Mouse (Mus musculus) embryonic facial prominence, embryonic 11.5 days (tissue): Measurements from ENCODE around the gene M1ap. TPM values are rescaled to one million over a fixed set of nuclear protein-coding genes. Genes with fewer than 3 reads are reported as not detected.

Source experiments
- ATAC-seq: fragments of 200-750 bp; cut with Nextera tagmentation; replicated peaks from 2 replicates; pipeline ENCODE4 v1.8.0; 2017; ENCODE audit warnings: low read depth; ENCODE audit not compliant: insufficient number of reproducible peaks, low FRiP score, low TSS enrichment
- DNase-seq: peaks from one replicate; pipeline ENCODE4 v3.0.0-alpha.2; 2015; ENCODE audit warnings: low spot score
- H3K27ac ChIP-seq: fragments of 300-500 bp; sonication (generic); replicated peaks from 2 replicates; pipeline ENCODE4 v1.5.1; 2014; ENCODE audit warnings: mild to moderate bottlenecking, low read depth, low read length, control low read depth
- H3K27me3 ChIP-seq: fragments of 300-500 bp; sonication (generic); 2 replicates; pipeline ENCODE4 v1.6.1; 2014; ENCODE audit warnings: mild to moderate bottlenecking, low read length, moderate library complexity, mixed read lengths; ENCODE audit not compliant: control insufficient read depth, insufficient read depth
- H3K36me3 ChIP-seq: fragments of 300-500 bp; sonication (generic); replicated peaks from 2 replicates; pipeline ENCODE4 v1.6.1; 2014; ENCODE audit warnings: low read depth, mild to moderate bottlenecking, low read length, moderate library complexity, mixed read lengths; ENCODE audit not compliant: control insufficient read depth, insufficient read depth
- H3K4me1 ChIP-seq: fragments of 300-500 bp; sonication (generic); 2 replicates; pipeline ENCODE4 v1.6.1; 2014; ENCODE audit warnings: low read length, mixed read lengths; ENCODE audit not compliant: control insufficient read depth, insufficient read depth
- H3K4me2 ChIP-seq: fragments of 300-500 bp; sonication (generic); 2 replicates; pipeline ENCODE4 v1.6.1; 2014; ENCODE audit warnings: low read depth, mild to moderate bottlenecking, control low read depth, low read length, moderate library complexity
- H3K4me3 ChIP-seq: fragments of 300-500 bp; sonication (generic); 2 replicates; pipeline ENCODE4 v1.5.1; 2014; ENCODE audit warnings: low read depth, low read length, control low read depth
- H3K9ac ChIP-seq: fragments of 300-500 bp; sonication (generic); replicated peaks from 2 replicates; pipeline ENCODE4 v1.6.1; 2014; ENCODE audit warnings: mild to moderate bottlenecking, control low read depth, low read length
- H3K9me3 ChIP-seq: fragments of 300-500 bp; sonication (generic); replicated peaks from 2 replicates; pipeline ENCODE4 v1.6.1; 2016; ENCODE audit warnings: mild to moderate bottlenecking, low read length, inconsistent platforms, mixed read lengths; ENCODE audit not compliant: control insufficient read depth
- WGBS: fragments of 180-500 bp; shearing (Covaris S2); extraction: QIAGEN DNeasy Blood & Tissue Kit; methylation state at CpG from one replicate; pipeline ENCODE4 v1.1.7; 2014; 5-methylcytosine and 5-hydroxymethylcytosine counted together
- polyA plus RNA-seq: library from polyadenylated mRNA; unstranded; fragments of >200 nt; fragmentation: Nextera tagmentation; extraction: Ambion mirVana; gene quantifications from 2 replicates; pipeline ENCODE4 v1.2.1, GENCODE M21; 2014

The M1ap gene
- polyA plus RNA-seq, 1 experiment from 2014 or later: 0.21 TPM

DNA sequence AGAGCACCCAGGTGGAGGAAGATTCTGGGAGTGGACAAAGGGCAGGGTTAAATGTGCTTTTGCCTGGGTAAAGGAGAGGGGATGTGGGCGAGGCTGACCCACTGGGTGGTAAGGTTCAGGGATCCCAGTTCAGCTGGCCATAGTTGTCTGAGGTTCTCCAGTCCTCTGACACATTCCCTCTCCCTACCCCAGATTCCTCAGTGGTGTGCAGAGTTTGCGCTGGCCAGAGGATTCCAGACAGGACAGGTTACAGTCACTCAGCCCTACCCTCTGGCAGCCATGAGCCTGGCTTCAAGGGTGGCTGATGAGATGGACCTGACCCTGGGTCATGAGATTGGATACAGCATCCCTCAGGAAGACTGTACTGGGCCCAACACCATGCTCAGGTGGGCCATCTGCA, 112.0 kb downstream of the M1ap start:
- 75% methylated on average over 2 of the region's 2 CpGs for WGBS
- H3K4me3 ChIP-seq: no peak overlapping the region
- no peak for DNase-seq

DNA sequence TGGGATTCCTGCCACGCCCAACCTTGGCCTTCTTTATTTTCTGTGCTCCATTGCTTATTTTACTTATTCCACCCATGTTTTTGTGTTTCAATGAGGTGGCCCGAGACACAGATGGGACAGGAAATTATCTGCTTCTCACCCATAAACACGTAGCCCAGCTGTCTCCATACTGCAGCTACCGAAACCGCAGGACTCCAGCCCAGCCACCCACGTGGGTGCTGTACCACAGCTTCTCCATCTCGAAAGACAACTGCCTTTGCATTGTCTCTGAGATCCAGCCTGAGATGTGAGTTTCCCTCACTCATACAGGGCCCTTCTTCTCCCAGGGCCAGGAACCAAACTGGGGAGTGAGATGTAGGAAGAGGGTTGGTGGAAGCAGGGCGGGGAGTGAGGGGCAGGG, 119.3 kb downstream of the M1ap start:
- no peaks in the 10 kb centered on the region for H3K36me3 ChIP-seq
- no peak overlapping the region for H3K9ac ChIP-seq
- no peak overlapping the region for H3K4me3 ChIP-seq
- H3K4me2 ChIP-seq: no peak overlapping the region
- no peaks in the 10 kb centered on the region for H3K9me3 ChIP-seq
- DNase-seq: no peak
- H3K27me3 ChIP-seq: peaks cover 80% of the 10 kb centered on the region
- peaks cover 2% of the 10 kb centered on the region for H3K4me1 ChIP-seq
- no peak for ATAC-seq
- no peak overlapping the region for H3K27ac ChIP-seq
- 35% methylated on average over 8 of the region's 8 CpGs for WGBS

More for the DNA sequence above, 112.0 kb downstream of the M1ap start:
- Histone ChIP-seq H3K27me3 (peaks cover 15% of the 10 kb centered on the region), H3K4me1 (no peaks in the 10 kb centered on the region; the same call in 1 of the 2 replicates), H3K36me3 (peaks cover 5% of the 10 kb centered on the region; the same call in 1 of the 2 replicates), H3K27ac (no peak overlapping the region), H3K4me2 (no peak overlapping the region), H3K9me3 (no peaks in the 10 kb centered on the region), H3K9ac (no peak overlapping the region)
- no peak for ATAC-seq

DNA sequence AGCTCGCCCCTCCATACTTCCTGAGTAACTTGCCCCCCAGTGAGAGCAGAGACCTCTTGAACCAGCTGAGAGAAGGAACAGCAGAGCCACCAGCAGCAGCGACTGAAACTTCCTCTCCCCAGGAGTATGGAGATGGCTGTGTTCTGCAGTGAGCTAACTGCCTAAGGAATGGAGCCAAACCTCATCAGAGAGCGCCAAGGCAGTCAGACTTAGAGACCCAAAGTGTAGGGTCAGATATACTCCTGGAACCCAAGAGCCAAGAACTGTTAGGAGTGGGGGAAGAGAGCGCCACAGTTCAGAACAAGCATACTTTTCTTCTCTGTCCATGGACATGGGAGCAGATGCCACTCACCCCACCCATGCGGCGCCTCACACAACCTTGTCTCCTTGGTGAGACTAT, 119.7 kb downstream of the M1ap start:
- Histone ChIP-seq H3K4me2 (no peak overlapping the region), H3K27me3 (peaks cover 83% of the 10 kb centered on the region), H3K27ac (no peak overlapping the region), H3K9me3 (no peaks in the 10 kb centered on the region), H3K9ac (no peak overlapping the region), H3K36me3 (no peaks in the 10 kb centered on the region), H3K4me1 (peaks cover 6% of the 10 kb centered on the region), H3K4me3 (no peak overlapping the region)
- no peak for DNase-seq
- no peak for ATAC-seq
- 32% methylated on average over 6 of the region's 6 CpGs for WGBS

DNA sequence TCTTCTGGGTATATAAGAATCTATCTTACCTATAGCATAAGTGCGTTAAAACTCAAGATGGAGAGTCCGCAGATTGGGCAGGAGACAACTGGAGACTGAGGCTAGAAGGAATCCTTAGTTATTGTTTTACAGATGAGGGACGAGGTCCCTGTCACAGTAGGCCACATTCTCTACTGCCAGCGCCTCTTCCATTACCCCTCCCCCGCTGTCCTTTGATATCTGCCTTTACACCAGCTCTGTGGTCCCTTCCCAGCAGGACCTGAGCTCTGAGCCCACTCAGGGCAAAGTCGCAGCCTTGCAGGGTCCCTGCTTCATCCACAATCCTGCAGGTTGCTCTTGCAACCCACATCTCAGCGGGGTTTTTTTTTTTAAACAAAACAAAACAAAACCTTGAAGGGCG, 121.5 kb downstream of the M1ap start:
- H3K27ac ChIP-seq: no peak overlapping the region
- DNase-seq: no peak
- H3K4me3 ChIP-seq: peak overlapping the region; percentile 30; the same call in 1 of the 2 replicates
- H3K36me3 ChIP-seq: no peaks in the 10 kb centered on the region
- peaks cover 91% of the 10 kb centered on the region for H3K27me3 ChIP-seq
- WGBS: 3% methylated on average over 8 of the region's 8 CpGs
- H3K9ac ChIP-seq: no peak overlapping the region
- H3K4me1 ChIP-seq: peaks cover 6% of the 10 kb centered on the region
- H3K9me3 ChIP-seq: no peaks in the 10 kb centered on the region
- ATAC-seq: no peak
- H3K4me2 ChIP-seq: no peak overlapping the region

DNA sequence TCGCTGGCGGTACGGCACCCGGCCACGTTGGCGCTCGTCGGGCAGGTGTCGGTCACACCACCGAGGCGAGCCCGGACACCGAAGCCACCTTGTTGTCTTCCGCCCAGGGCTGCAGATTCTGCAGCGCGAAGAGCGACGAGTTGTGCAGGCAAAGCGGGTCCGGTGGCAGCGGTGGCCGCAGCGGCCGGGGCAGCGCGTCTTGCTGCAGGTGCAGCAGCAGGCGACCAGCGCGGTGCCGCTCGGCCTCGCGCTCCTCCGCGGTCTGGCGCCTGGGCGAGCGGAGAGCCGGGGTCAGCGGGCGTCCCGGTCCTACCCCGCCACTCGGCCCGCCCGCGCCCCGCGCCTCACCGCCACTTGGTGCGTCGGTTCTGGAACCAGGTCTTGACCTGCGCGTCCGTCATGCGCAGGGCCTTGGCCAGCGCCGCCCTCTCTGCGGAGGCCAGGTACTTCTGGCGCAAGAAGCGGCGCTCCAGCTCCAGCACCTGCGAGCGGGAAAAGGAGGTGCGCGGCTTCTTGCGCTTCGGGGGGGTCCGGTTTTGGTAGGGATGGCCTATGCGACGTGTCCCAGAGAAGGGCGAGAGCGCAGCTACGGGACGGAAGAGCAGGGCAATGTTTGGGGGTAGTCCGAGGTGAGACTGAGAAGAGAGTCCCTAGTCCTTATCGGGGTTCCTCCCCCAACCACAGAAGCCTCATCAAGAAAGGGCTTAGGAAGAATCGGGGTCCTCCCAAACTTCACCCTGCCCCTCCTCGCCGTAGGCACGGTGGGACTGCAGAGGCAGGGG, 122.2 kb downstream of the M1ap start:
- ATAC-seq: no peak
- peaks cover 89% of the 10 kb centered on the region for H3K27me3 ChIP-seq
- DNase-seq: no peak
- H3K9ac ChIP-seq: no peak overlapping the region
- H3K4me2 ChIP-seq: peak overlapping the region; percentile 41
- WGBS: under 1% methylated on average over 81 of the region's 81 CpGs
- no peak overlapping the region for H3K27ac ChIP-seq
- no peaks in the 10 kb centered on the region for H3K36me3 ChIP-seq
- peak overlapping the region; percentile 30 for H3K4me3 ChIP-seq
- no peaks in the 10 kb centered on the region for H3K9me3 ChIP-seq
- H3K4me1 ChIP-seq: peaks cover 6% of the 10 kb centered on the region

DNA sequence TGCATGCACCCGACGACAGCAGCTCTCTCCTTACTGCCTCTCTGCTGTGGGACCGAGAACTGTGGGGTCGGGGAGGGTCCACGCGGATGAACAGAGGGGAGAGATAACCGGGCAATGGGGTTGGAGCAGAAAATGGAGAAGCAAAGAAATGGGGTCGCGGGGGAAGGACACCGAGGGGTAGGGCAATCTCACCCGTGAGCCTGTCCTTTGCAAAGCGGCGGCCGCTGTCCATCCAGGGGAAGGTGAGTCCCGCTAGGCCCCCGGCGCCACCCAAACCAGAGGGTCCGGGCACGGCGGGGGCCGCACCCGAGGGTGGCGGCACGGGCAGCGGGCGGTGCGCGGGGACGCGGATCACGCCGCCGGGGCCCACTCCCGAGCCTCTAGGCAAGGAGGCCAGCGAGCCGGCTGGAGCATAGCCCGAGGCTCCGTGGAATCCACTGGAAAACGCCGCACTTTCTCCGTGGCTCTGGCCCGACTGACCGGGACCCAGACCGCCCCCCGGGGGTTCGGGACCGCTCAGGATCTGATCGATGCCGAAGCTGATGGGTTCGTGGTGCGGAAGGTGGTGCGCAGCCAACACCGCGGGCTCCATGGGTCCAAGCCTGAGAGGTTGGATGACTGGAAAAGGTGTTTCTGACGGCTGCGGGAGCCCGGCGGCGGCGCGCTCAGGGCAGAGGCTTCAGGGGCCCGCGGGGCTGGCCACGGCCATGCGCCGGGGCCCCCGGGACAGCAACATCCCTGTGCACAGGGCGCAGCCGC, 123.0 kb downstream of the M1ap start:
- Histone ChIP-seq H3K9ac (no peak overlapping the region; the same call in none of the 2 replicates), H3K27ac (no peak overlapping the region), H3K27me3 (peaks cover 86% of the 10 kb centered on the region), H3K4me2 (peak overlapping the region; percentile 46), H3K4me3 (peak overlapping the region; percentile 30), H3K4me1 (peaks cover 6% of the 10 kb centered on the region), H3K9me3 (no peaks in the 10 kb centered on the region), H3K36me3 (no peaks in the 10 kb centered on the region)
- 3% methylated on average over 69 of the region's 69 CpGs for WGBS
- no peak for DNase-seq
- peak; percentile 10; the same call in 1 of the 2 replicates for ATAC-seq

DNA sequence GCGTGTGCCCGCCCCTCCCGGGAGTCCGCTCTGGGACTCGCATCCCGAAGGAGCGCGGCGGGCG, 123.4 kb downstream of the M1ap start, which contains the start of gene Tlx2:
Gene Tlx2 (minus strand): TSS at position 47 of the 64 bp plus-strand sequence.
- no peak for ATAC-seq
- WGBS: 1% methylated on average over 10 of the region's 10 CpGs
- Histone ChIP-seq H3K9ac (peak within 1 kb of the TSS; percentile 30), H3K4me3 (peak within 1 kb of the TSS; percentile 30), H3K4me1 (peaks cover 6% of the 10 kb centered on the region), H3K36me3 (no peaks in the 10 kb centered on the region), H3K9me3 (no peaks in the 10 kb centered on the region), H3K27ac (0 out of 2 replicates have a peak within 1 kb of the TSS, but pooled peaks have one; percentile 28), H3K4me2 (peak within 1 kb of the TSS; percentile 46), H3K27me3 (peaks cover 85% of the 10 kb centered on the region)
- no peak for DNase-seq
